Mouse (Mus musculus) left cerebral cortex, postnatal 36 days (tissue): ENCODE data around the gene Vmn2r112. TPM values are rescaled to one million over a fixed set of nuclear protein-coding genes. Genes with fewer than 3 reads are reported as not detected.
"Not testable (repeated sequence)": the region's sequence is repeated elsewhere in the genome, so short reads cannot be mapped to it uniquely, and the experiment has no call there.

Experiments used
- DNase-seq, 2 experiments: peaks; one replicate each; pipeline ENCODE4 v3.0.0; 2021 to 2022; ENCODE audit warnings: low spot score in 2 of 2, mixed read lengths in 1 of 2
- intact Hi-C: fragments of 180-260 bp; cut with DNase I; formaldehyde crosslinking; loops from one replicate; pipeline ENCODE4 v1.15.1; 2025
- total RNA-seq, 2 experiments: library from RNA; stranded (reverse); gene quantifications; 2 replicates each; pipeline ENCODE4 v1.2.3; 2021

Vmn2r112 gene
- not detected for total RNA-seq

DNA sequence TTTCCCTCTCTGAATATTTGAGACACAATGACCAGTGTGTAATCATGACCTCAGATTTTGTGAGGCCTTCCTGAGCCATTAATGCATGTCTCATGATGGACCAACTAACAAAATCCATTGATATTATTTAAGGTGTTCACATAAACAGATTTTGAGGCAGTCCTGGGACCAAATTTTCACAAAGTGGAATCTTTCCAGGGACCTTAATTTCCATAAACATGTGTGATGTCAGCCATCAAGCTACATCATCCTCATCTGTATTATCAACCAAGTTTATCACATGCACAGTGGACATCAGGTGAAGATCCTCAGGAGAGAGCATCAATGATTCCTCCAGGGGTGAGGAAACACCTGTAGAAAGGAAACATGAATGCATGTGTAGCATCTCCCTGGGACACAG, at the start of gene Vmn2r112:
Vmn2r112 (plus strand) TSS at position 301 of the 400 bp plus-strand sequence.
- DNase-seq, intact Hi-C loops: not testable (repeated sequence)

DNA sequence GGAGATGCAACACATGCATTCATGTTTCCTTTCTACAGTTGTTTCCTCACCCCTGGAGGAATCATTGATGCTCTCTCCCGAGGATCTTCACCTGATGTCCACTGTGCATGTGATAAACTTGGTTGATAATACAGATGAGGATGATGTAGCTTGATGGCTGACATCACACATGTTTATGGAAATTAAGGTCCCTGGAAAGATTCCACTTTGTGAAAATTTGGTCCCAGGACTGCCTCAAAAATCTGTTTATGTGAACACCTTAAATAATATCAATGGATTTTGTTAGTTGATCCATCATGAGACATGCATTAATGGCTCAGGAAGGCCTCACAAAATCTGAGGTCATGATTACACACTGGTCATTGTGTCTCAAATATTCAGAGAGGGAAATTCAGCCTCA, 27.4 kb upstream of the Vmn2r112 start, which contains the start of gene Vmn2r111:
Vmn2r111 (minus strand) TSS at position 101 of the 400 bp plus-strand sequence.
- intact Hi-C loops, DNase-seq: not testable (repeated sequence)

DNA sequence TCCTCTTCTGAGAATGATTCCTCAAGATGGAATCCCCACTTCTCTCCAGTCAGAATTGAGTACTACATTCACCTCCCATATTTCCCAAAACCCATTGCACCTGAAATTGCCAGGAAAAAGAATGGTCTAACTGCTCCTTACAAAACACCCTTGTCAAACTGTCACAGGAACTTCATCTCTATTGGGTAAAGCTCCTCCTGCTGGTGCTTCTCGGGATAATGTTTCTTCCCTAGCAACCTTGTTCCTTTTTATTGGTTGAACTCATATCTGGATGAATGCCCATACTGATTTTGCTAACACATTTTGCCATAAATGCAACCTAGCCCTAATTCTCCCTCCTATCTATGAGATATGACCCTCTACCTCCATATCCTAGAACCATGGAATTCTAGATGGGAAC, 29.9 kb downstream of the Vmn2r112 start:
- no peak for DNase-seq
- intact Hi-C loops, result no loop called here

Other genes starting within 250 kb of the Vmn2r112 start
- gene Zfp944, start 239.6 kb upstream of the Vmn2r112 start, total RNA-seq, result 10 to 100 TPM in 1 of 2 experiments, 1 to 10 TPM in 1; 7.3 to 10.3 TPM
- gene Zfp758, start 239.5 kb upstream of the Vmn2r112 start, total RNA-seq, result 10 to 100 TPM in 1 of 2 experiments, 1 to 10 TPM in 1; 9.7 to 11.3 TPM
- 10 to 100 TPM in 1 of 2 experiments, 1 to 10 TPM in 1; 9.5 to 10.9 TPM for gene Zfp946, start 176.7 kb upstream of the Vmn2r112 start, total RNA-seq
- not detected for gene Vmn2r111, start 27.5 kb upstream of the Vmn2r112 start, total RNA-seq